Mouse (Mus musculus): ENCODE measurements at regions not wholly inside any gene's neighbourhood (a gene's known extent, or its start where the extent isn't known, plus 50 kb on each side); places are given as distances from the start of the nearest gene placed in this dataset.

GRCm38 (mm10) chr4:93493326-93493725 is 158.0 kb upstream of the Tusc1 start:
- Histone ChIP-seq H3K27ac (no peak overlapping the region), H3K4me3 (no peak overlapping the region)
- intact Hi-C loops (cut with DNase I), result no loop called here
- no peak for TF ChIP-seq CTCF (IDR thresholded peaks at IDR 0.05)
- no peak for DNase-seq (ENCODE audit: extremely low spot score in 1 of 2, low spot score in 2 of 2)

- no peak for DNase-seq (ENCODE audit: extremely low spot score in 1 of 2, low spot score in 2 of 2)
- no peak for TF ChIP-seq CTCF (IDR thresholded peaks at IDR 0.05)
- Histone ChIP-seq H3K4me3 (no peak overlapping the region), H3K27ac (no peak overlapping the region)
- intact Hi-C loops (cut with DNase I), result no loop called here
These were observed 153.3 kb upstream of the Tusc1 start for GRCm38 (mm10) chr4:93488570-93488969.

DNA sequence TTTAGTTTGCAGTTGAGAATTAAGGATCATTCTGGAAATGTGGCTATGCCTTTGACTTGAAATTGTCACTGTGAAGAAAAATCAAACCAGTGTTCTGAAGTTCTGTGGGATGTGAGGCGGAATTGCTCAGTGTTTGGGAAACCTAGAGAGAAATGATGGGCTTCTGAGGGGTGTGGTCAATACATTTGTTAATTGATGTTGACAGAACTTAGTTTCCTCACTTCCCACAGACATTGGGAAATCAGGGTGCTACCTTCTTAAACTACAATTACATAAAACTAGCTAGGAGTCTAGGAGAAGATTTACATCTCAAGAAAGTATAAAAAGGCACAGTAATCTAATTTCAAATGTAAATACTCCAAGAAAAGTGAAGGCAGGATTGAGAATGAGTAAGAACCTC is 151.1 kb upstream of the Tusc1 start:
- no peak for DNase-seq (ENCODE audit: extremely low spot score in 1 of 2, low spot score in 2 of 2)
- H3K4me3 ChIP-seq, result no peak overlapping the region
- H3K27ac ChIP-seq, result no peak overlapping the region
- intact Hi-C loops (cut with DNase I), result no loop called here
- no peak for TF ChIP-seq CTCF (IDR thresholded peaks at IDR 0.05)

- H3K27ac ChIP-seq, result no peak overlapping the region
- intact Hi-C loops (cut with DNase I), result no loop called here
- no peak for DNase-seq (ENCODE audit: extremely low spot score in 1 of 2, low spot score in 2 of 2)
- TF ChIP-seq CTCF (IDR thresholded peaks at IDR 0.05), result no peak
- no peak overlapping the region for H3K4me3 ChIP-seq
These were observed 145.9 kb upstream of the Tusc1 start for GRCm38 (mm10) chr4:93481247-93481646.

GRCm38 (mm10) chr4:93477189-93477767 is 142.0 kb upstream of the Tusc1 start:
- H3K27ac ChIP-seq, result no peak overlapping the region
- no peak for TF ChIP-seq CTCF (IDR thresholded peaks at IDR 0.05)

DNA sequence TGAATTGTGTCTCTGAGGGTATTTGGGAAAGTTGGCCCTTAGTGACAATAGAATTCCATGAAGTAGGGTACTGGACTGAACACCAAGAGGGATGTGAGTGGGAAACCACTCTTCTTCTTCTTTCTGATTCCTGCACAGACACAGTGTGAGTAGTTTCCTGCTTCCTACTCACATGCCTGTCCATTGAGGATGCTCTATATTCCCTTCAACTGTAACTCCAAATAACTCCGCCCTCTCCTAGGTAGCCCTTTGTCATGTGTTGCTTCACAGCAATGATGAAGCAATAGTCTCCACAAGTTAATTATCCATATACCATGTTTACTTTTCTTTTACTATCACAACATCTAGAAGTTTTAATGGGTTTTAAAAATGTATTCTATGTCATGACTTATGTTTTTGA is 132.7 kb upstream of the Tusc1 start:
- TF ChIP-seq CTCF (IDR thresholded peaks at IDR 0.05), result no peak
- Histone ChIP-seq H3K4me3 (no peak overlapping the region), H3K27ac (no peak overlapping the region)
- DNase-seq (ENCODE audit: extremely low spot score in 1 of 2, low spot score in 2 of 2), result no peak
- intact Hi-C loops (cut with DNase I), result no loop called here

More at GRCm38 (mm10) chr4:93477189-93477767, 142.0 kb upstream of the Tusc1 start:
- DNase-seq (ENCODE audit: extremely low spot score in 1 of 2, low spot score in 2 of 2), result no peak
- H3K4me3 ChIP-seq, result no peak overlapping the region
- intact Hi-C loops (cut with DNase I), result no loop called here

GRCm38 (mm10) chr4:93467424-93467823 is 132.1 kb upstream of the Tusc1 start:
- intact Hi-C loops (cut with DNase I), result no loop called here
- no peak overlapping the region for H3K27ac ChIP-seq
- no peak for TF ChIP-seq CTCF (IDR thresholded peaks at IDR 0.05)
- no peak overlapping the region for H3K4me3 ChIP-seq
- no peak for DNase-seq (ENCODE audit: extremely low spot score in 1 of 2, low spot score in 2 of 2)

DNA sequence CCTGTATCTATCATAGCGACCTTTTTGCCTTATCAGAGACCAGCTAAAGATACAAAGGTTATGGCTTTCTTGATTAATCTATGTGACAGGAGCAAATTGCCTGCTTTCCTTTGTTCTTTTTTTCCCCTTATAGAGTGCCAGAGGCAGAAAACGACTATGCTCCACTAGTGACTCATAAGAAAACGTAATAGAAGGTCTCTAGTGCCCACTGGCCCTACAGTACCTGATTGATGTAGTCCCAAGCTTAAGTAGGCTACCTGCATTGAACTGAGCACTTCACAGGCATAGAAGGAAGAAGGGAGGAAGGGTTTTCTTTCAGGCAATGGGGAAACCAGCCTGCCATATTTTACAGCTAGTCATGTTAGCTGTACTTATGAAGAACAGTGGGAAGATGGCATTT is 116.0 kb upstream of the Tusc1 start:
- no peak for DNase-seq (ENCODE audit: extremely low spot score in 1 of 2, low spot score in 2 of 2)
- intact Hi-C loops (cut with DNase I), result no loop called here
- Histone ChIP-seq H3K27ac (no peak overlapping the region), H3K4me3 (no peak overlapping the region)
- TF ChIP-seq CTCF (IDR thresholded peaks at IDR 0.05), result no peak

DNA sequence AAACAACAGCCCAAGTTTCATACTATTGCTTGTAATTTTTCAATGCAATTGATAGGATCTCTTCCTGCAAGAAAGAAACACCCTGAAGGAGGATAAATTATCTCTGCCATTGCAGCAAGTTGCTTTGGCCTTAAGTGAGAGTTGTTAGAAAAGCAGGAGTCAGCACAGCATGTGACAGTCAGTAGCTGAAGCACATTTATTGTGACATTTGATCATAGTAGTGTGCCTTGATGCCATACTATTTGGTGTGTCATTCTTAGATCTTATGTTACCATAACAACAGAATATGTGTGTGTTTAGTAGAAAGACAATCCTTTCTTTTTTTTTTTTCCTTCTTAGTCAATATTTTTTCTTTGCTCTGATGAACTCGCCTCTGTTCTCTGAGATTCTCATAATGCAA is 115.5 kb upstream of the Tusc1 start:
- intact Hi-C loops (cut with DNase I), result no loop called here
- no peak overlapping the region for H3K4me3 ChIP-seq
- H3K27ac ChIP-seq, result no peak overlapping the region
- no peak for TF ChIP-seq CTCF (IDR thresholded peaks at IDR 0.05)
- DNase-seq (ENCODE audit: extremely low spot score in 1 of 2, low spot score in 2 of 2), result no peak

DNA sequence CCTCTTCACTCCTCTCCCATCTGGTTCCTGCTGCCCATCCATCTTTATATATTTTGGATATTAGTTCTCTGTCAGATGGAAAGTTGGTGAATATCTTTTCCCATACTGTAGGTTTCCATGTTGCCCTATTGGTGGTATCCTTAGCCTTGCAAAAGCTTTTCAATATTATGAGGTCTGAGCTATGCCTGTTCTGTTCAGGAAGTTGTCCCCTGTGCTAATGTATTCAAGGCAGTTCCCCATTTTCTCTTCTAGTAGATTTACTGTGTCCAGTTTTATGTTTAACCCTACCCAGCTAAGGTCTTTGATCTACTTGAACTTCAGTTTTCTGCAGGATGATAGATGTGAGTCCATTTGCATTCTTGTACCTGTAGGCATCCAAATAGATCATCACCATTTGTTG is 109.4 kb upstream of the Tusc1 start:
- no peak for DNase-seq (ENCODE audit: extremely low spot score in 1 of 2, low spot score in 2 of 2)
- Histone ChIP-seq H3K4me3 (no peak overlapping the region), H3K27ac (no peak overlapping the region)
- TF ChIP-seq CTCF (IDR thresholded peaks at IDR 0.05), result no peak
- intact Hi-C loops (cut with DNase I), result no loop called here

DNA sequence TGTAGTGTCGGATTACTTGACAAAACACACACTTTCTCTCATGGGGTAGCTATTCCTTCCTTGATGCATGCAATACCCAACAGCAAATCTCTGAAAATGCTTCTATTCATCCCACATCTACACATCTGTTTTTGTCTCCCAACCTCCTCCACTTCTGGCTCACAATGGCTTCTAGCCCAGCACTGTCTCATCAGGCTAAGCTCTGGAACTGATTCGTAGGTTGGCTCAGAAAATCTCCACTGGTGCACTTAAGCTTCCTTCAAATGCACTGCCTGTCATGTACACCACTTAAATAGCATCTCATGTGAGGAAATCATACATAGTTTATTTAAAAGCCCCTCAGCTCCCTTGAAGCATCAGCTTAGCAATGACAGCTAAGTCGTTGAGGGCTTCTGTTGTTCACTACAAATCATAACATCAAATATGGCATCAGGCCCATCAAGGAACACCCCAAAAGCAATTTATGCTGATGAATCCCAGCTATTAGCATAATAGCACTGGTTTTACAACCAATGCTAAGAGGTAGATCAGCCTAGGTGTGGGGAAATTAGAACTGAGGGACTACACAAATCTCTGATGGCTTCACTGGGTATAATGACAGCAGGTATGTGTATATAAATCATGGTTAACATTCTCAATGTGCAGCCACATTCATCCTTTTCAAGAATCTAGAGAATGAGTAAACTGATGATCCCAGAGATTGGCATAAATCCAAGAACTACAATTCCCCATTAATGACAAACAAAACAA is 103.5 kb upstream of the Tusc1 start:
- no peak overlapping the region for H3K4me3 ChIP-seq
- no peak overlapping the region for H3K27ac ChIP-seq
- DNase-seq (ENCODE audit: extremely low spot score in 1 of 2, low spot score in 2 of 2), result no peak
- intact Hi-C loops (cut with DNase I), result no loop called here
- no peak for TF ChIP-seq CTCF (IDR thresholded peaks at IDR 0.05)

GRCm38 (mm10) chr4:93437386-93438130 is 102.2 kb upstream of the Tusc1 start:
- H3K4me3 ChIP-seq, result no peak overlapping the region
- DNase-seq (ENCODE audit: extremely low spot score in 1 of 2, low spot score in 2 of 2), result no peak
- H3K27ac ChIP-seq, result no peak overlapping the region
- no peak for TF ChIP-seq CTCF (IDR thresholded peaks at IDR 0.05)
- intact Hi-C loops (cut with DNase I), result no loop called here
